Mouse (Mus musculus) liver, embryonic 11.5 days (tissue): ENCODE results near the gene Pnpla1. TPM values are rescaled to one million over a fixed set of nuclear protein-coding genes. Genes with fewer than 3 reads are reported as not detected.

Experiments
- polyA plus RNA-seq: library from polyadenylated mRNA; unstranded; fragments of >200 nt; fragmentation: Nextera tagmentation; extraction: Ambion mirVana; gene quantifications from 2 replicates; pipeline ENCODE4 v1.2.1, GENCODE M21; 2014

The Pnpla1 gene
- polyA plus RNA-seq, 1 experiment from 2014 or later: not detected

Other genes with a start within 250 kb of the Pnpla1 start
- 92.7 and 99.8 TPM in 2 replicates for gene Srpk1, start 235.7 kb upstream of the Pnpla1 start, polyA plus RNA-seq
- gene Slc26a8, start 168.2 kb upstream of the Pnpla1 start, polyA plus RNA-seq: 0.34 and 0.75 TPM in 2 replicates
- 58.5 and 64.6 TPM in 2 replicates for gene Mapk14, start 167.1 kb upstream of the Pnpla1 start, polyA plus RNA-seq
- gene AC170998.1, start 132.3 kb upstream of the Pnpla1 start, polyA plus RNA-seq: 0.84 and 3.6 TPM in 2 replicates
- gene Mapk13, start 89.1 kb upstream of the Pnpla1 start, polyA plus RNA-seq: 5.0 and 5.5 TPM in 2 replicates
- 29.3 and 34.8 TPM in 2 replicates for gene Brpf3, start 57.3 kb upstream of the Pnpla1 start, polyA plus RNA-seq
- 0.08 and 0.48 TPM in 2 replicates for gene 4930539E08Rik, start 56.9 kb downstream of the Pnpla1 start, polyA plus RNA-seq
- gene Pxt1, start 85.4 kb downstream of the Pnpla1 start, polyA plus RNA-seq: 0.30 and 0.92 TPM in 2 replicates
- 75.2 and 89.2 TPM in 2 replicates for gene Kctd20, start 93.5 kb downstream of the Pnpla1 start, polyA plus RNA-seq
- 83.3 and 90.1 TPM in 2 replicates for gene Stk38, start 149.6 kb downstream of the Pnpla1 start, polyA plus RNA-seq
- 532 and 579 TPM in 2 replicates for gene Srsf3, start 174.2 kb downstream of the Pnpla1 start, polyA plus RNA-seq
- gene Cdkn1a, start 232.6 kb downstream of the Pnpla1 start, polyA plus RNA-seq: 12.2 and 13.8 TPM in 2 replicates